Mouse (Mus musculus) bone marrow, adult 2 months (tissue): Measurements from ENCODE around the gene D10Jhu81e.

ENCODE experiments used
- CTCF ChIP-seq: fragments of 200-500 bp; IDR thresholded peaks from 2 replicates; pipeline ENCODE4 v1.5.1; 2011; ENCODE audit warnings: low read length, control low read depth; ENCODE audit not compliant: control insufficient read depth, insufficient read depth
- POLR2A ChIP-seq: fragments of 200-500 bp; IDR thresholded peaks from 2 replicates; pipeline ENCODE4 v1.6.1; 2011; ENCODE audit warnings: low read depth, mild to moderate bottlenecking, control low read depth, low read length, borderline replicate concordance; ENCODE audit not compliant: control insufficient read depth

DNA sequence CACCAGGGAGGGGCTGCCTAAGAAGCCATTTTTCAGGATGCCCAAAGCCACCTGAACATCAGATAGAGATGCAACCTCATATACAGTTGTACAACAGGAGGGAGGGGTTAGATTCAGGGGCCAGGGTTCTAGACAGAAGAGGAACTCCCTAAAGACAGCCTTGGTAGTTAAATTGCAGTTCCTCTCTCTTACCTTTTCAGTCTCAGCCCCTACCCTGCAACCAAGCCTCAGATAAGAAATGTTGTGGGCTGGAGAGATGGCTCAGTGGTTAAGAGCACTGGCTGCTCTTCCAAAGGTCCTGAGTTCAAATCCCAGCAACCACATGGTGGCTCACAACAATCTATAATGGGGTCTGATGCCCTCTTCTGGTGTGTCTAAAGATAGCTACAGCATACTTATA, 1.8 kb downstream of the D10Jhu81e start:
- TF ChIP-seq CTCF = no peak
- TF ChIP-seq POLR2A = no peak
